Mouse (Mus musculus) spleen, adult 2 months (tissue): ENCODE results near the gene Atp2a3.
A peak's percentile ranks its signal among the peaks of the same experiment; 100 is the strongest.

Experiments
- CTCF ChIP-seq: fragments of 200-500 bp; IDR thresholded peaks from 2 replicates; pipeline ENCODE4 v1.5.1; 2011; ENCODE audit warnings: mild to moderate bottlenecking, inconsistent platforms; ENCODE audit not compliant: insufficient read depth, insufficient read length, insufficient replicate concordance; ENCODE audit errors: extremely low read depth
- POLR2A ChIP-seq: fragments of 200-500 bp; IDR thresholded peaks from 2 replicates; pipeline ENCODE4 v1.6.1; 2011; ENCODE audit warnings: low read depth, low read length, inconsistent platforms

DNA sequence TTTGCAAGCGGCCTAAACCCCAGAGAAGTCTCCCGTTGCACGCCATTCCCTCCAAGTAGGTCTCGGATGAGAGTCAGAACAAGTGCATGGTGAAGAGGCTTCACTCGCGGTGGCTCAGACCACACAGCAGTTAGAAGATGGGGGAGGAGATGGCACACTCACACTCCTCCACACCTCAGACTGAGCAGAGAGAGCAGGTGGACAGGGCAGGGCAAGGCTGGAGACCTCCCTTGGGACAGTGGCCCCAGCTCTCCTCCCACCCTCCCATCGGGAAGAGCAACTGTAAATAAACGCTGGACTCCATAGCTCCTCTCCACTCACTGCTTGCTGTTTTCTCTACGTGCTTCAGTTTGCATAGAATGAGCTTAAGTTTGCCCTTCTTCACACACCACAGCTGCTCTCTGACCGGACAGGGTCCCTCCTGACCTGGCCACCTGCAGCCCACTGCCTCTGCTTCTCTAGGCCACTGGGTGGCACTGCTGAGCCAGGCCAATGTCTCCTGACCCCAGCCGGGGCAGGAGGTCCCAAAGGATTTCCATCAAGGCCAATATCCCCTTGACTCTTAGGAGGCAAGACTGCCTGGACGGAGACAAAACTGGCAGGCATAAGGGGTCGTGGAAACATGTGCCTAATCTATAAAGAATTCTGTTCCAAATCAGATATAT is 34.6 kb upstream of the Atp2a3 start:
- TF ChIP-seq CTCF (peak; percentile 96), POLR2A (no peak)
